Mouse (Mus musculus): ENCODE results near the gene Gm42906. TPM values are rescaled to one million over a fixed set of nuclear protein-coding genes. Genes with fewer than 3 reads are reported as not detected.
A peak's percentile ranks its signal among the peaks of the same experiment; 100 is the strongest.

Gm42906 gene
- polyA plus RNA-seq, 1 experiment = not detected

- Histone ChIP-seq H3K4me1 (ENCODE audit: control insufficient read depth, insufficient read depth, insufficient read length, low read length) (peaks cover 17% of the 10 kb centered on the region), H3K36me3 (ENCODE audit: control insufficient read depth, insufficient read depth, low read length) (no peaks in the 10 kb centered on the region), H3K27me3 (ENCODE audit: control insufficient read depth, insufficient read depth, low read length) (no peaks in the 10 kb centered on the region), H3K4me3 (ENCODE audit: low read depth, low read length) (no peak overlapping the region), H3K27ac (ENCODE audit: insufficient read depth, low read depth, low read length) (peak overlapping the region; percentile 80)
- 16% methylated on average over 11 of the region's 11 CpGs for WGBS
- no peak for TF ChIP-seq CTCF (IDR thresholded peaks at IDR 0.05; ENCODE audit: extremely low read depth, insufficient read length, insufficient replicate concordance, low read depth, low read length)
Measured at GRCm38 (mm10) chr5:151142671-151143601, 285.0 kb downstream of the Gm42906 start.

GRCm38 (mm10) chr5:151142241-151142640, 285.7 kb downstream of the Gm42906 start:
- H3K36me3 ChIP-seq (ENCODE audit: control insufficient read depth, insufficient read depth, low read length) = no peaks in the 10 kb centered on the region
- peak overlapping the region; percentile 80; the same call in 1 of the 2 replicates for H3K27ac ChIP-seq (ENCODE audit: insufficient read depth, low read depth, low read length)
- peaks cover 17% of the 10 kb centered on the region for H3K4me1 ChIP-seq (ENCODE audit: control insufficient read depth, insufficient read depth, insufficient read length, low read length)
- no peaks in the 10 kb centered on the region for H3K27me3 ChIP-seq (ENCODE audit: control insufficient read depth, insufficient read depth, low read length)
- H3K4me3 ChIP-seq (ENCODE audit: low read depth, low read length) = no peak overlapping the region
- TF ChIP-seq POLR2A (IDR thresholded peaks at IDR 0.05; ENCODE audit: low read depth, low read length) (no peak), CTCF (IDR thresholded peaks at IDR 0.05; ENCODE audit: extremely low read depth, insufficient read length, insufficient replicate concordance, low read depth, low read length) (peak; percentile 56; the same call in 1 of the 2 replicates)
- WGBS = 18% methylated on average over 5 of the region's 5 CpGs

GRCm38 (mm10) chr5:151137901-151138300, 290.1 kb downstream of the Gm42906 start:
- Histone ChIP-seq H3K36me3 (ENCODE audit: control insufficient read depth, insufficient read depth, low read length) (no peaks in the 10 kb centered on the region), H3K27ac (ENCODE audit: insufficient read depth, low read depth, low read length) (peak overlapping the region; percentile 80), H3K4me3 (ENCODE audit: low read depth, low read length) (no peak overlapping the region), H3K27me3 (ENCODE audit: control insufficient read depth, insufficient read depth, low read length) (no peaks in the 10 kb centered on the region), H3K4me1 (ENCODE audit: control insufficient read depth, insufficient read depth, insufficient read length, low read length) (peaks cover 5% of the 10 kb centered on the region)
- WGBS = 23% methylated on average over 5 of the region's 5 CpGs
- no peak for TF ChIP-seq CTCF (IDR thresholded peaks at IDR 0.05; ENCODE audit: extremely low read depth, insufficient read length, insufficient replicate concordance, low read depth, low read length)
- TF ChIP-seq POLR2A (IDR thresholded peaks at IDR 0.05; ENCODE audit: low read depth, low read length) = no peak

GRCm38 (mm10) chr5:151137311-151137710, 290.7 kb downstream of the Gm42906 start:
- Histone ChIP-seq H3K4me1 (ENCODE audit: control insufficient read depth, insufficient read depth, insufficient read length, low read length) (peaks cover 2% of the 10 kb centered on the region; the same call in 1 of the 2 replicates), H3K36me3 (ENCODE audit: control insufficient read depth, insufficient read depth, low read length) (no peaks in the 10 kb centered on the region), H3K27me3 (ENCODE audit: control insufficient read depth, insufficient read depth, low read length) (no peaks in the 10 kb centered on the region), H3K4me3 (ENCODE audit: low read depth, low read length) (no peak overlapping the region), H3K27ac (ENCODE audit: insufficient read depth, low read depth, low read length) (no peak overlapping the region)
- no peak for TF ChIP-seq POLR2A (IDR thresholded peaks at IDR 0.05; ENCODE audit: low read depth, low read length)
- TF ChIP-seq CTCF (IDR thresholded peaks at IDR 0.05; ENCODE audit: extremely low read depth, insufficient read length, insufficient replicate concordance, low read depth, low read length) = no peak
- WGBS = 83% methylated on average over 4 of the region's 4 CpGs

GRCm38 (mm10) chr5:151135965-151136364, 292.0 kb downstream of the Gm42906 start:
- TF ChIP-seq POLR2A (IDR thresholded peaks at IDR 0.05; ENCODE audit: low read depth, low read length) (no peak), CTCF (IDR thresholded peaks at IDR 0.05; ENCODE audit: extremely low read depth, insufficient read length, insufficient replicate concordance, low read depth, low read length) (no peak)
- H3K4me3 ChIP-seq (ENCODE audit: low read depth, low read length) = no peak overlapping the region
- H3K27me3 ChIP-seq (ENCODE audit: control insufficient read depth, insufficient read depth, low read length) = no peaks in the 10 kb centered on the region
- no peak overlapping the region for H3K27ac ChIP-seq (ENCODE audit: insufficient read depth, low read depth, low read length)
- H3K36me3 ChIP-seq (ENCODE audit: control insufficient read depth, insufficient read depth, low read length) = no peaks in the 10 kb centered on the region
- H3K4me1 ChIP-seq (ENCODE audit: control insufficient read depth, insufficient read depth, insufficient read length, low read length) = peaks cover 2% of the 10 kb centered on the region; the same call in 1 of the 2 replicates
- 57% methylated on average over 6 of the region's 6 CpGs for WGBS

GRCm38 (mm10) chr5:151135078-151135826, 292.7 kb downstream of the Gm42906 start:
- H3K27me3 ChIP-seq (ENCODE audit: control insufficient read depth, insufficient read depth, low read length) = no peaks in the 10 kb centered on the region
- peak overlapping the region; percentile 44; the same call in 1 of the 2 replicates for H3K27ac ChIP-seq (ENCODE audit: insufficient read depth, low read depth, low read length)
- peaks cover 2% of the 10 kb centered on the region; the same call in 1 of the 2 replicates for H3K4me1 ChIP-seq (ENCODE audit: control insufficient read depth, insufficient read depth, insufficient read length, low read length)
- 28% methylated on average over 8 of the region's 8 CpGs for WGBS
- no peaks in the 10 kb centered on the region for H3K36me3 ChIP-seq (ENCODE audit: control insufficient read depth, insufficient read depth, low read length)
- no peak for TF ChIP-seq POLR2A (IDR thresholded peaks at IDR 0.05; ENCODE audit: low read depth, low read length)
- TF ChIP-seq CTCF (IDR thresholded peaks at IDR 0.05; ENCODE audit: extremely low read depth, insufficient read length, insufficient replicate concordance, low read depth, low read length) = no peak
- H3K4me3 ChIP-seq (ENCODE audit: low read depth, low read length) = no peak overlapping the region

- Histone ChIP-seq H3K4me3 (ENCODE audit: low read depth, low read length) (no peak overlapping the region), H3K27ac (ENCODE audit: insufficient read depth, low read depth, low read length) (no peak overlapping the region), H3K36me3 (ENCODE audit: control insufficient read depth, insufficient read depth, low read length) (no peaks in the 10 kb centered on the region), H3K4me1 (ENCODE audit: control insufficient read depth, insufficient read depth, insufficient read length, low read length) (peaks cover 2% of the 10 kb centered on the region; the same call in 1 of the 2 replicates), H3K27me3 (ENCODE audit: control insufficient read depth, insufficient read depth, low read length) (no peaks in the 10 kb centered on the region)
- TF ChIP-seq CTCF (IDR thresholded peaks at IDR 0.05; ENCODE audit: extremely low read depth, insufficient read length, insufficient replicate concordance, low read depth, low read length) (no peak), POLR2A (IDR thresholded peaks at IDR 0.05; ENCODE audit: low read depth, low read length) (no peak)
- WGBS = 92% methylated on average over 4 of the region's 4 CpGs
Measured at GRCm38 (mm10) chr5:151134202-151134601, 293.8 kb downstream of the Gm42906 start.
